Mouse (Mus musculus) stomach, postnatal 0 days (tissue): Measurements from ENCODE around the gene Atp12a.

ENCODE experiments used
- CTCF ChIP-seq: IDR thresholded peaks from 2 replicates; pipeline ENCODE4 v1.5.1; 2016; ENCODE audit warnings: antibody characterized with exemption, low read depth, mild to moderate bottlenecking, moderate library complexity
- EP300 ChIP-seq: optimal IDR thresholded peaks from 2 replicates; pipeline ENCODE3; 2016; ENCODE audit warnings: antibody characterized with exemption

- TF ChIP-seq CTCF (no peak), EP300 (no peak)
Observed at GRCm38 (mm10) chr14:56315519-56315918, 49.3 kb upstream of the Atp12a start.
